Mouse (Mus musculus) myocyte (in vitro differentiated cells): Measurements from ENCODE around the gene Raf1.

Experiments used
- MAX ChIP-seq: IDR thresholded peaks from one replicate; pipeline ENCODE4 v1.6.1; 2011; ENCODE audit warnings: low read depth, mild to moderate bottlenecking, control low read depth
- MYOG ChIP-seq, 3 experiments: IDR thresholded peaks; one replicate each; pipeline ENCODE4 v1.6.1; 2011; ENCODE audit warnings: control low read depth in 2 of 3, low read depth in 2 of 3, mild to moderate bottlenecking in 2 of 3; ENCODE audit not compliant: insufficient read length in 2 of 3, control insufficient read depth in 1 of 3, insufficient read depth in 1 of 3
- POLR2A ChIP-seq: IDR thresholded peaks from one replicate; pipeline ENCODE4 v1.6.1; 2011; ENCODE audit warnings: low read depth, mild to moderate bottlenecking, control low read depth, moderate library complexity; ENCODE audit not compliant: insufficient read length
- USF1 ChIP-seq: IDR thresholded peaks from one replicate; pipeline ENCODE4 v1.6.1; 2011; ENCODE audit warnings: low read depth, mild to moderate bottlenecking, control low read depth, moderate library complexity

GRCm38 (mm10) chr6:115610301-115610700 is 66.1 kb downstream of the Raf1 start:
- no peak for TF ChIP-seq MYOG (IDR thresholded peaks at IDR 0.05; ENCODE audit: control insufficient read depth in 1 of 3, insufficient read depth in 1 of 3, insufficient read length in 2 of 3, low read depth in 2 of 3)
- no peak for TF ChIP-seq POLR2A
- no peak for TF ChIP-seq MAX
- no peak for TF ChIP-seq USF1
